Mouse (Mus musculus): ENCODE data around the gene 4930474N05Rik.

4930474N05Rik gene

GRCm38 (mm10) chr14:36094617-36095016, at the start of gene 4930474N05Rik:
Gene 4930474N05Rik (plus strand): TSS chr14:36094917.
- no peak for DNase-seq (ENCODE audit: low spot score)

DNA sequence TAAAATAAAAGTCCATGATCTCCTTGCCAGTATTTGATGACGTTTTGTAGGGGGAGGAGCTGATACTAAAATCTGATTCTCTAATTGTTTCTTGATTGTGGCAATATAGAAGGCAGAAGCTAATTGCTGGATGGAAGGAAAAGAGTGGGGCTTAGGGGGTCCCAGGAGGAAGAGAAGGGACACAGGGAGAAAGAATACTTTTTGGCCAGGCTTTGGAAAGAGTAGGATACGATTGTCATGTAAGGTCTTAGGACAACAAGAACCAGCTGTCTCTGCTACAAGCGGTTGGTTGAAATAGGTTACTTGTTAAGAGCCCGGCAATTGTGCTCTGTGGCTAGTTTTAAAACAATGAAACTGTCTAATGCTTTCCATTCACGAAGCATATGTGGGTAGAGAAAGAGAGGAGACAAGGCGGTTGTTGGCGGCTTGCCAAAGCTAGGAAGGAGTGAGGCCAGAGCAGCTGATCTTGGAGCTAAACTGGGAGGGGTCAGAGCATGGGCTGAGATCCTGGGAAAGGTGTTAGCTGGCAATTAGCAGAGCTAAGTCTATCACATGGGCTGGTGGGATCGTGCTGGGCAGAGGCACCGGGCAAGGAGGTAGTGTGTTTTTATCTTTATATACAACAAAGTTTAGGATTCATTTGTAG, 45.8 kb upstream of the 4930474N05Rik start:
- DNase-seq (ENCODE audit: low spot score), result no peak

GRCm38 (mm10) chr14:36053281-36053680, 41.4 kb upstream of the 4930474N05Rik start:
- DNase-seq (ENCODE audit: low spot score), result no peak

DNA sequence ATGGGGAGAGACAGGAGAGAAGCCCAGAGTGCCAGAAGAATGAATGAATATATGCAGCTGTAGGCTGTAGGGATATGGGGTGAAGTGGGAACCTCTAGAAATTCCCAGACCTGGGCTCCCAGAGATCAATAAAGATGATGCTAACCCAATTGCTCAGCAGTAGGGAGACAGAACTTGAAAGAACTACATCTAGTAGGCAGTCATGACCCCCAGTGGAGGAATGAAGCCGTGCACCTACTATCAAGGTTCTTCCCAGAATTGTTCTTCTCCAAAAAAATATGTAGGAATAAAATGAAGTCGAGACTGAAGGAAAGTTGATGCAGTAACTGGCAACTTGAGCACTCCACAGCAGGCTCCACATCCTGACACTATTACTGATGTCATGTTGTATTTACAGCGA, 3.8 kb downstream of the 4930474N05Rik start:
- no peak for DNase-seq (ENCODE audit: low spot score)

DNA sequence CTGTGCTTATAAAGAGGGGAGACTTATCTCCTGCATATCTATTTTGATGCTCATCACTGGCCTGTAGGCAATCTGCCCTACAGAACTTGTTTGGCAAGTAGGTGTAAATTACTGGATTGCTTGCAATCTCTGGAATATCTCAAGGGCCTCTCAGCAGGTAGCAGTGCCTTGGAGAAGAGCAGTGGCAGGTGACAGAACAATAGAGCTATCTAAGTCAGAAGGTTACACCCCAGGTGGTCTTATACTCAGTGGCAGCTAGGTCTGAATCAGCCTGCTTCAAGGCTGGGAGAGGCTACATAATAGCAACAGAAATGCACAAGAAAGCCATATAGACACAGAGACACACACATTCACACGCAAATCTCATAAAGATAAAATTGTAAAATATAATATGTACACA, 4.9 kb downstream of the 4930474N05Rik start:
- no peak for DNase-seq (ENCODE audit: low spot score)

DNA sequence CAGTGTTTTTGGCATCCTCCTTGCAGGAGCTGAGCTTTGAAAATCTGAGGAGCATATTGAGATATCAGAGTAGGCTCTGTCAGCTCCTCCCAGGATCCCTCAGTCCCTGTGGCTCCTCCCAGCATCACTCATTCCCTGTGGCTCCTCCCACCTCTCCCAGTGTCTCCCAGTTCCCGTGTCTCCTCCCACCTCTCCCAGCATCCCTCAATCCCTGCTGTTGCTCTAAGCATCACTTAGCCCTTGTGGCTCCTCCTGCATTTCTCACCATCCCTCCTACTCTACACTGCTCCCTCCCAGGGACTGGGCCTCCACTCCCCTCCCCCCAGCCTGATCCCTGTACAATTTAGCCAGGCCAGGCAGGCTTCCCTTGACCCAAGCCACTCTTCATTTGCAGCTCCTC, 6.0 kb downstream of the 4930474N05Rik start:
- no peak for DNase-seq (ENCODE audit: low spot score)

DNA sequence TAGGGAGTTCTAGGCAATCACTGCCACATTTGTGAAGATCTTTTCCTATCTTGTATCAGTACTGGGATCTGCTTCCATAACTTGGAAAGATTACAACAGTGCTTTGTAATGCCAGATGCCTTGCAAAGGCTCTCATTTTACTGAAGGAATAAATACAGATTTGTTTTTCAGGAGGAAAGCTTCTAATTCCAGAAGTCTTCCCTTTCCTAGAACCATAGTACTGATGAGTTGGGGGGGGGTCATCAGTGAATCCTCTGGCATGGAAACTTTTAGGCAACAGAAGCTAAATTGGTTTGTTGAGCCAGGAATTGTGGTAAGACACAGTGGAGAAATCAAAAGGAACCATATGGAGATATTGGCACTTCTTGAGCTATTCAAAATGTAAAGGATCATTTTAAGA, 19.8 kb downstream of the 4930474N05Rik start:
- DNase-seq (ENCODE audit: low spot score), result no peak

DNA sequence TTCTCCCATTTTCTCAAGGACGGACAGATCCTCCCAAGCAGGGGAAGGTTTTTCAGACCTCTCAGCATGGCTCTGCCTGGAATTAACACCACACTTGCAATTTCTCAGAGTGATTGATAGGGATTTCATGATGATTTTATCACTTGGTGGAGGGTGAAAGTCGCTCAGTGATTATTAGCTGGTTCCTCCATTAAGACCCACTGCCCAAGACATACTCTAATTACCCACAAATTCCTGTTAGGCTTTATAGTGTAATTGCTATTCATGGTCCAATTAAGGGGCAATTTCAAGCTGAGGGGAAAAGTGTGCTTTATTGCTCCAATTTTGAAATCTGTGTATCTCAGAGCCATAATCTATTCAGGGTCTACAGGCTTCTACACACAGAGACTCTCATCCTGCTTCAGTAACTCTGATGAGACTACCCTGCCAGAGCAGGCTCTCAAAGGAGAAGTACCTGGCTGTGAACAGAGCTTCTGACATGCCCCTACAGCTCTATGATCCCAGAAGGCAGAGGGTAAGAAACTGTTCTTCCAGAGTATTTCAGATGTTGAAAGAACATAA, 29.1 kb downstream of the 4930474N05Rik start:
- DNase-seq (ENCODE audit: low spot score), result no peak

- no peak for DNase-seq (ENCODE audit: low spot score)
Measured at GRCm38 (mm10) chr14:36135749-36136148, 41.0 kb downstream of the 4930474N05Rik start.

DNA sequence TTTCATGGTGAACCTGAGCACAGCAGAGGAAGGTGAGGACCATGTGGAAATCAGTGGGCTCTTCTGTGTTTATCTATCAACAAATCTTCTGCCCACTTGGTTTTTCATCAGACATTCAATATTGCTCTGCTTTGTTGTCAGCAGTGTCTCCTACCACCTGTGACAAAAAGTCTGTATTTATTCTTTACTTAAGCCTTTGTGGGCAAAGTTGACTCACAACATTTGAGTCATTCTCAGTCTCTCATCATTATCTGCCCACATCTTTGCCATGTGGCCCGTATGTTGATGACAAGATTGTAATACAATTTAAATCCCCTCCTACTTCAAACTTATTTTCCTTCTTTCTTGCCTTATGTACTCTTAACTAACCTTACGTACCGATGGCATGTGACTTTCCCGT, 43.0 kb downstream of the 4930474N05Rik start:
- no peak for DNase-seq (ENCODE audit: low spot score)

GRCm38 (mm10) chr14:36145261-36145660, 50.5 kb downstream of the 4930474N05Rik start:
- DNase-seq (ENCODE audit: low spot score), result no peak
